Mouse (Mus musculus) C2C12 (cell line): ENCODE results near the gene Paxx. TPM values are rescaled to one million over a fixed set of nuclear protein-coding genes. Genes with fewer than 3 reads are reported as not detected.

ENCODE experiments used
- H3K27me3 ChIP-seq: one replicate; pipeline ENCODE4 v1.6.1; 2011; ENCODE audit not compliant: control insufficient read depth, insufficient read depth, insufficient read length
- H3K36me3 ChIP-seq: one replicate; pipeline ENCODE4 v1.6.1; 2011; ENCODE audit not compliant: control insufficient read depth, insufficient read depth
- H3K4me3 ChIP-seq: one replicate; pipeline ENCODE4 v1.5.1; 2011; ENCODE audit warnings: mild to moderate bottlenecking, control low read depth; ENCODE audit not compliant: poor library complexity, insufficient read depth, severe bottlenecking
- H3K79me2 ChIP-seq: one replicate; pipeline ENCODE4 v1.6.1; 2011; ENCODE audit not compliant: control insufficient read depth, insufficient read depth
- H3K79me3 ChIP-seq: one replicate; pipeline ENCODE4 v1.6.1; 2011; ENCODE audit warnings: low read depth, control low read depth
- H3ac ChIP-seq: one replicate; pipeline ENCODE3; 2011; ENCODE audit warnings: low read depth; ENCODE audit not compliant: control insufficient read depth, insufficient read length
- CEBPB ChIP-seq: IDR thresholded peaks from one replicate; pipeline ENCODE4 v1.6.1; 2011; ENCODE audit warnings: low read depth, mild to moderate bottlenecking, control low read depth, moderate library complexity
- CTCF ChIP-seq: IDR thresholded peaks from one replicate; pipeline ENCODE4 v1.5.1; 2011; ENCODE audit not compliant: control insufficient read depth, insufficient read depth, insufficient read length
- FOSL1 ChIP-seq: IDR thresholded peaks from one replicate; pipeline ENCODE4 v1.8.0; 2011; ENCODE audit warnings: mild to moderate bottlenecking, low read length; ENCODE audit not compliant: poor library complexity, insufficient read depth, severe bottlenecking
- MAX ChIP-seq: IDR thresholded peaks from one replicate; pipeline ENCODE4 v1.6.1; 2011; ENCODE audit warnings: mild to moderate bottlenecking, control low read depth
- MYOD1 ChIP-seq: IDR thresholded peaks from one replicate; pipeline ENCODE4 v1.6.1; 2011; ENCODE audit warnings: low read depth; ENCODE audit not compliant: control insufficient read depth, insufficient read length
- MYOG ChIP-seq: IDR thresholded peaks from one replicate; pipeline ENCODE4 v1.6.1; 2011; ENCODE audit not compliant: control insufficient read depth, insufficient read length; ENCODE audit errors: extremely low read depth
- USF1 ChIP-seq: IDR thresholded peaks from one replicate; pipeline ENCODE4 v1.6.1; 2011; ENCODE audit warnings: low read depth, mild to moderate bottlenecking, control low read depth, moderate library complexity
- polyA plus RNA-seq: library from polyadenylated mRNA; unstranded; fragments of >200 nt; fragmentation: generic; extraction: Trizol; gene quantifications from one replicate; pipeline ENCODE4 v1.2.1, GENCODE M21; 2012; ENCODE audit warnings: missing spikeins

Paxx gene
- polyA plus RNA-seq, 1 experiment, result 12.3 TPM

DNA sequence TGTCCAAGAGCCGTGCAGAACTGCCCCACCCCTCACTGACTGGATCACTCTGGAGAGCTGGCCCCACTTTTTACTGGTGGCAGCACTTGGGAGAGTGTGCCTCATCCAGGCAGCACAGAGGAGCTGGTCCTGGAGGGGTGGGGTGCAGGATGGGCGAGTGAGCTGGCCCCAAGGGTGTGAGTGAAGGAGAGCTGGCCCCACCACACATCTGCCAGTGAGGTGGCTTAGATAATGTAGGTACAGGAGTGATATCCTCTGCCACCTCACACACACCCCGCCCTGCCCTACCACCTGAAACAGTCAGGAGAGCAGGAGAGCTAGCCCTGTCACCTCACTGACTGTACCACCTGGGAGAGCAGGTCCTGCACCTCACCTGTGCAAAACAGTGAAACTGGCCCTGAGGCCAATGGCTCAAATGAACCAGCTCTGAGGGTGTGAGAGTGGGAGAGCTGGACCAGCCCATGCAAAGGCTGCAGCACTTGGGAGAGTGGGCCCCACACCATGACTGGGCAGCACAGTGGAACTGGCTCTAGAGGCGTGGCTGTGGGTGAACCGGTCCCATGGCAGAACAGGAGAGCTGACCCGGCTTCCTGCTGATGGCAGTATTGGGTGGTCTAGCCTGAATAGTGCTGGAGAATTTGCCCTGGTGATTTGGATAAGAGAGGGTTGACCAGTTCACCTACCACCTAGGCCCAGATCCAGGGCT, 27.2 kb upstream of the Paxx start:
- H3K36me3 ChIP-seq, result no peaks in the 10 kb centered on the region
- TF ChIP-seq CTCF (no peak), MYOG (no peak), FOSL1 (no peak), MYOD1 (no peak), MAX (no peak), CEBPB (no peak), USF1 (no peak)
- no peaks in the 10 kb centered on the region for H3K79me3 ChIP-seq
- peaks cover 29% of the 10 kb centered on the region for H3K27me3 ChIP-seq
- no peak overlapping the region for H3K4me3 ChIP-seq
- H3ac ChIP-seq, result no peak overlapping the region
- H3K79me2 ChIP-seq, result no peaks in the 10 kb centered on the region

DNA sequence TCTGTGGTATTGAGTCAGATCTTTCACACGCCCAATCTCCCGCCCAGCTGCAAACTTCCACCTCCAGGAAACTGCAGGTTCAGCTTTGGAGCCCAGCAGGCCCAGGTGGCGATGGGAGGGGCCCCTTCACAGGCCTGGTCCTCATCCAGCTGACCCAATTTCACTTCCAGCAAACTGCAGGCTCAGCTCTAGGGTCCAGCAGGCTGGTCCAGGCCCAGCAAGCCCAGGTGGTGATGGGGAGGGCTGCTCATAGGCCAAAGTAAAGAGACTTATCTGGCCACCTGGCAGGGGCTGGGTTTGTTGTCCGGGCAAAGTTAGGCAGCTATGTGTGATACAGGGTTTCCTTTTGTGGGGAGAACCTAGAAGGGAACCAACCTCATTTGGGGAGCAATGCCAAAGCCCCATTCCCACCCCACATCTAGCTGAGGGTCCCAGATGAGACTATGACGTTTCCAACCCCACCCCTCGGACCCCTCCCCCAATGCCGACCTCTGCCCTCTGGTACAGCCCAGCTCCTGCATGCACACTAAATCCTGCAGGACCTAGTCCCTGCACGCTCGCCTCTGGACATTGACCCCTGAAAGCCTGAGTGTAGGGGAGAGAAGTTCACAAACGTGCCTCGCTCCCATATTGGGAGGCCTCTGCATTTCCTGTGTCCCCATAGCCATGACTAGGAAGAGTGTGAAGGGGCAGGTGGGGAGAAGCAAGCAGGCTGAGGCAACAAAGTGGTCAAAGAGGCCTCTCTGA, 24.2 kb upstream of the Paxx start:
- peaks cover 33% of the 10 kb centered on the region for H3K27me3 ChIP-seq
- no peak overlapping the region for H3ac ChIP-seq
- no peaks in the 10 kb centered on the region for H3K36me3 ChIP-seq
- no peaks in the 10 kb centered on the region for H3K79me2 ChIP-seq
- TF ChIP-seq CEBPB (no peak), MYOD1 (no peak), MYOG (no peak), FOSL1 (no peak), CTCF (no peak), MAX (no peak), USF1 (no peak)
- no peak overlapping the region for H3K4me3 ChIP-seq
- no peaks in the 10 kb centered on the region for H3K79me3 ChIP-seq

GRCm38 (mm10) chr2:25482969-25483368, 22.1 kb upstream of the Paxx start:
- H3K27me3 ChIP-seq, result peaks cover 36% of the 10 kb centered on the region
- no peak overlapping the region for H3ac ChIP-seq
- H3K79me3 ChIP-seq, result no peaks in the 10 kb centered on the region
- TF ChIP-seq MAX, result no peak
- TF ChIP-seq CTCF, result no peak
- no peak for TF ChIP-seq MYOG
- TF ChIP-seq FOSL1, result no peak
- no peak for TF ChIP-seq MYOD1
- no peak overlapping the region for H3K4me3 ChIP-seq
- no peaks in the 10 kb centered on the region for H3K36me3 ChIP-seq
- no peaks in the 10 kb centered on the region for H3K79me2 ChIP-seq

- Histone ChIP-seq H3K79me2 (no peaks in the 10 kb centered on the region), H3K79me3 (no peaks in the 10 kb centered on the region), H3K4me3 (no peak overlapping the region), H3K27me3 (peaks cover 39% of the 10 kb centered on the region), H3K36me3 (no peaks in the 10 kb centered on the region), H3ac (no peak overlapping the region)
- TF ChIP-seq CTCF (no peak), FOSL1 (no peak)
These were observed 19.6 kb upstream of the Paxx start for GRCm38 (mm10) chr2:25480541-25480940.

- no peaks in the 10 kb centered on the region for H3K79me3 ChIP-seq
- no peak overlapping the region for H3K4me3 ChIP-seq
- H3ac ChIP-seq, result no peak overlapping the region
- H3K27me3 ChIP-seq, result peaks cover 39% of the 10 kb centered on the region
- H3K36me3 ChIP-seq, result no peaks in the 10 kb centered on the region
- TF ChIP-seq CEBPB, result no peak
- no peak for TF ChIP-seq MYOG
- TF ChIP-seq FOSL1, result no peak
- no peak for TF ChIP-seq MYOD1
- no peak for TF ChIP-seq CTCF
- no peak for TF ChIP-seq USF1
- TF ChIP-seq MAX, result no peak
- no peaks in the 10 kb centered on the region for H3K79me2 ChIP-seq
These were observed 18.8 kb upstream of the Paxx start for GRCm38 (mm10) chr2:25479551-25480311.
